Mouse (Mus musculus) midbrain, embryonic 16.5 days (tissue): ENCODE results near the gene Sdf4. TPM values are rescaled to one million over a fixed set of nuclear protein-coding genes. Genes with fewer than 3 reads are reported as not detected.
A peak's percentile ranks its signal among the peaks of the same experiment; 100 is the strongest.

Experiments
- ATAC-seq: fragments of 200-750 bp; cut with Nextera tagmentation; 2 replicates; pipeline ENCODE4 v1.8.0; 2017; ENCODE audit warnings: moderate TSS enrichment
- H3K27ac ChIP-seq: fragments of 300-500 bp; sonication (generic); 2 replicates; pipeline ENCODE4 v1.5.1; 2014; ENCODE audit warnings: mild to moderate bottlenecking, low read length, mixed read lengths
- H3K27me3 ChIP-seq: fragments of 300-500 bp; sonication (generic); 2 replicates; pipeline ENCODE4 v1.6.1; 2014; ENCODE audit warnings: low read depth, low read length, mixed read lengths; ENCODE audit not compliant: control insufficient read depth, insufficient read depth
- H3K36me3 ChIP-seq: fragments of 300-500 bp; sonication (generic); 2 replicates; pipeline ENCODE4 v1.6.1; 2014; ENCODE audit warnings: mild to moderate bottlenecking, low read length, moderate library complexity, mixed read lengths; ENCODE audit not compliant: control insufficient read depth, insufficient read depth
- H3K4me1 ChIP-seq: fragments of 300-500 bp; sonication (generic); 2 replicates; pipeline ENCODE4 v1.6.1; 2014; ENCODE audit warnings: mild to moderate bottlenecking, low read length, mixed read lengths; ENCODE audit not compliant: control insufficient read depth, insufficient read depth
- H3K4me2 ChIP-seq: fragments of 300-500 bp; sonication (generic); 2 replicates; pipeline ENCODE4 v1.6.1; 2014; ENCODE audit warnings: mild to moderate bottlenecking, low read length, mixed read lengths
- H3K4me3 ChIP-seq: fragments of 300-500 bp; sonication (generic); 2 replicates; pipeline ENCODE4 v1.5.1; 2014; ENCODE audit warnings: low read depth, mild to moderate bottlenecking, low read length, moderate library complexity, mixed read lengths
- H3K9ac ChIP-seq: fragments of 300-500 bp; sonication (generic); 2 replicates; pipeline ENCODE4 v1.6.1; 2014; ENCODE audit warnings: low read depth, low read length, mixed read lengths
- H3K9me3 ChIP-seq: fragments of 300-500 bp; sonication (generic); replicated peaks from 2 replicates; pipeline ENCODE4 v1.6.1; 2014; ENCODE audit warnings: mild to moderate bottlenecking, low read length, mixed read lengths; ENCODE audit not compliant: control insufficient read depth, poor library complexity, severe bottlenecking
- WGBS: fragments of 180-500 bp; shearing (Covaris S2); extraction: QIAGEN DNeasy Blood & Tissue Kit; methylation state at CpG from one replicate; pipeline ENCODE4 v1.1.7; 2014; 5-methylcytosine and 5-hydroxymethylcytosine counted together
- polyA plus RNA-seq: library from polyadenylated mRNA; unstranded; fragments of >200 nt; fragmentation: Nextera tagmentation; extraction: Ambion mirVana; gene quantifications from 2 replicates; pipeline ENCODE4 v1.2.1, GENCODE M21; 2015

Gene Sdf4
- polyA plus RNA-seq, 1 experiment from 2014 or later = 114 TPM

DNA sequence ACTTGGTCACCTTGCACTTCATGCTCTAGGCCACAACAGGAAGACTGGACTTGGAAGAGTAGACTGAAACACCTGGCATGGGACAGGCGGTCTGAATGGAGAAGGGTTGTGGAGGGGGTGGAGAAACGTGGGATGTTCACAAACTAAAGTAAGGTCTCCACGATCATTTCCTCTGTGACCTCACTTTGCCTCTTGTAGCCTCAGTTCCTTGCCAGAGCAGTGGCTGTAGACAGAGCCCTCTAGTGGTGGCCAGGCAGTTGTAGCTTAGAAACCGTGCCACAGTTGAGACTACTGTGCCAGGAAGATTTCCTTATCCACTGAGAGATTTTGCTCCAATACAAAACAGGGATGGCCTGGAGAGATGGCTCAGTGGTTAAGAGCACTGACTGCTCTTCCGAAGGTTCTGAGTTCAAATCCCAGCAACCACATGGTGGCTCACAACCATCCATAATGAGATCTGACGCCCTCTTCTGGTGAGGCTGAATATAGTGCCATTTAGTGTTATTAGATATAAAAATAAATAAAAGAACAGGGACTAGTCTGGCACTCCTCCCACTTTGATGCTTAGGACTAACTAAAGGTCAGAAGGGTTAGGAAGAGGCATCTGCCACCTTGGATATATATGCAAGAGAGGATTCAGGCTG lies 40.9 kb downstream of the Sdf4 start:
- 46% methylated on average over 6 of the region's 6 CpGs for WGBS
- Histone ChIP-seq H3K4me2 (no peak overlapping the region), H3K4me3 (no peak overlapping the region), H3K27me3 (peaks cover 21% of the 10 kb centered on the region), H3K4me1 (peaks cover 29% of the 10 kb centered on the region), H3K36me3 (no peaks in the 10 kb centered on the region), H3K9me3 (no peaks in the 10 kb centered on the region), H3K9ac (no peak overlapping the region), H3K27ac (no peak overlapping the region)
- ATAC-seq = no peak

DNA sequence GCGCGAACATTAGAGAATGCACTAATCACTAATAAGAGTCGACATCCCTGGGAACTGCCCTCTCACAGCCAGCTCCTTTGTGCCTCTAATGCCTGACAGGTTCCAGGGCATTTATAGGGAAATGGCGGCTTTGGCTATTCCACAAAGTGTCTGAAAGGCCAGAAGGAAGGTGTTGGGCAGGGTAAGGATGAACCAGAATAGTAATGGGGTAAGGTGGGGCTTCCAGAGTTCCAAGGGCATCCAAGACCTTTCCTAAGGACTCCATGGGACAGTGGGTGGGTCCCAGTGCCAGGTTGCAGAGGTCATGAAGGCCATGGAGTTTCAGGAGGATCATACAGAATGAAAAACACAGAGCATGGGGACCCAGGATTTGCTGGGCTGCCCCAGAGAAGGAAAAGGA lies 41.6 kb downstream of the Sdf4 start:
- H3K4me3 ChIP-seq = no peak overlapping the region
- 47% methylated on average over 4 of the region's 4 CpGs for WGBS
- H3K4me1 ChIP-seq = peaks cover 29% of the 10 kb centered on the region
- H3K36me3 ChIP-seq = no peaks in the 10 kb centered on the region
- H3K27me3 ChIP-seq = peaks cover 21% of the 10 kb centered on the region
- H3K9ac ChIP-seq = no peak overlapping the region
- no peak for ATAC-seq
- H3K27ac ChIP-seq = no peak overlapping the region
- no peak overlapping the region for H3K4me2 ChIP-seq
- H3K9me3 ChIP-seq = no peaks in the 10 kb centered on the region

DNA sequence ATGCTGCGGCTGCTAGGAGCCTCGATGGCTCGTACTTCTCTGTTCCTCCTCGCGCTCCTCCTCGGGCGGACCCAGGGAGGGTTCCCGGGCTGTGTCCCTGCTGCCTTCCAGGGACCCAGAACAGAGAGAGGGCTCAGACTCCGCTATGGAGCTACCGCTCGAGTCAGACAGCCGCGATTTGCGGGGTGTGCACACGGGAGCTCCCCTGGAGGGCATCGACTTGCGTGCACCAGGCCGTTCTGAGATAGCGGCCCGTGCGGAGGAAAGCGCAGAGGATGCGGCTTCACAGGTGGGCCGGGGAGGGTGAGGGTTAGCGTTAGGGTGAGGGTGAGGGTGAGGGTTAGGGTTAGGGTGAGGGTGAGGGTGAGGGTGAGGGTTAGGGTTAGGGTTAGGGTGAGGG lies 42.2 kb downstream of the Sdf4 start:
- 6% methylated on average over 25 of the region's 25 CpGs for WGBS
- no peak overlapping the region for H3K27ac ChIP-seq
- ATAC-seq = no peak

DNA sequence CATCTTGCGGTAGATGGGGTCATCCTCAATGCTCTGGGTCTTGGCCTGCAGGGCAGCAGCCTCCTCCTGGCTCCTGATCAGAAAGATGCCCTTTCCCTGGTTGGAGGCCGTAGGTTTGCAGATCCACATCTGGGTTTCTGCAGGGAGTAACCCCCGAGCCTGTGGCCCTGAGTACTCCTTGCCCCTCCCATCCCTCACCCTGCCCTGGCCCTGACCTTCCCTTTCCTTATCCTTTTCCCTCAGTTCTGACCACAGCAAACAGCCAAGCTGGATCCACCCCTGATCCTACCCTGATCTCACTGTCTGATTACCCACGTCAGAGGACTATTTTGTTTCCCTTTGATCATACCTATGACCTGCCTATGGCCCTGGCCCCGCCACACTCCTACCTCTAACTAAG lies 52.1 kb downstream of the Sdf4 start:
- ATAC-seq = no peak
- Histone ChIP-seq H3K27me3 (no peaks in the 10 kb centered on the region), H3K4me1 (no peaks in the 10 kb centered on the region), H3K36me3 (no peaks in the 10 kb centered on the region), H3K9ac (no peak overlapping the region), H3K9me3 (no peaks in the 10 kb centered on the region), H3K4me2 (no peak overlapping the region), H3K4me3 (no peak overlapping the region), H3K27ac (no peak overlapping the region)
- WGBS = 86% methylated on average over 5 of the region's 5 CpGs

More for the DNA sequence above, 42.2 kb downstream of the Sdf4 start:
- peaks cover 21% of the 10 kb centered on the region for H3K27me3 ChIP-seq
- H3K4me2 ChIP-seq = peak overlapping the region; percentile 54
- peak overlapping the region; percentile 41 for H3K9ac ChIP-seq
- H3K9me3 ChIP-seq = no peaks in the 10 kb centered on the region
- peaks cover 29% of the 10 kb centered on the region for H3K4me1 ChIP-seq
- peak overlapping the region; percentile 24 for H3K4me3 ChIP-seq
- H3K36me3 ChIP-seq = no peaks in the 10 kb centered on the region

DNA sequence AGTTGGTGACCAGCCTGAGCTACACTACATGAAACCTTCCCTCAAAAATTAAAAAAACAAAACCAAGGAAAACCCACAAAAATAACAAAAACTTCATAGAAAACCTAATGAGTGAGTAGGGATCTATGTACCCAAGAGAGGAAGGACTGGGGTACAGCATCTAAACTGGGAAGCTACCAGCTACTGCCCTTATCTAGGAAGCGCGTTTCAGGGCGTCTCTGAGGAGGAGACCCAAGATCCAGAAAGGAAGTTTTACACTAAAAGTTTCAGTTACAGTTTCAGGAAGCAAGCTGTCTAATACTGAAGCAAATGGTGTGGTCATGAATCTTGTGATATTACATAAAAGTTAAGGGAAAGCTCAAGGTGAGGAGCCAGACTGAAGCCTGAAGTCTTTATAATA lies 57.1 kb downstream of the Sdf4 start:
- ATAC-seq = no peak
- WGBS = 91% methylated on average over 3 of the region's 3 CpGs

DNA sequence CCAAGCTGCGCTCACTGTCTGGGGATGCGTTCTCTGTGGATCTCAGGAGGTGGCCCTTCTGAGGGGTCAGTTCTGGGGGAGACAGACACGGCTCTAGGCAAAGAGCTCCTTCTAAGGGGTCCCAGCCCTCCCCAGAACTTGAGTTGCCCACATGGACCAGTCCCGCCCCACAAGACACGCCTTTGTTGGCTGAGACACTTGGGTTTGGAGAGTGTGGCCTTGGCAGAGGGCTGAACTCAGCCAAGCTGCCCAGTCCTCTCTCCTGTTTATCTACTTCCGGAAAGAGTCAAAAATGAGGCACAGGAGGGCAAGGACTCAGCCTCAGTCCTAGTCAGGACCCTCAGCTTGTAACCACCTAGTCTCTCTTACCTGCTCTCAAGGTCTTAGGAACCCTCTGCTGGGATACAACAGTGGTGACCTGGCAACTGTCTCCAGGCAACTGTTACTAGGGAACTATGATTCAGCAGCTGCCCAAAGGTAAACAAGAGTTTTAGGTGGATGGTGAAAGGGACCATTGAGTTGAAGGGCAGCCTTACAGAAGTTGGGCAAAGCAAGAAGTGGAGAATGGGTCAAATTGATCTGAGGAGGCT lies 57.8 kb downstream of the Sdf4 start:
- 75% methylated on average over 6 of the region's 6 CpGs for WGBS
- no peaks in the 10 kb centered on the region for H3K36me3 ChIP-seq
- no peak overlapping the region for H3K9ac ChIP-seq
- no peak for ATAC-seq
- H3K27me3 ChIP-seq = no peaks in the 10 kb centered on the region
- H3K4me2 ChIP-seq = no peak overlapping the region
- H3K27ac ChIP-seq = no peak overlapping the region
- no peak overlapping the region for H3K4me3 ChIP-seq
- H3K9me3 ChIP-seq = no peaks in the 10 kb centered on the region
- H3K4me1 ChIP-seq = no peaks in the 10 kb centered on the region

More for the DNA sequence above, 57.1 kb downstream of the Sdf4 start:
- Histone ChIP-seq H3K4me1 (no peaks in the 10 kb centered on the region), H3K36me3 (no peaks in the 10 kb centered on the region), H3K27me3 (no peaks in the 10 kb centered on the region), H3K4me2 (no peak overlapping the region), H3K27ac (no peak overlapping the region), H3K9me3 (no peaks in the 10 kb centered on the region), H3K4me3 (no peak overlapping the region), H3K9ac (no peak overlapping the region)

DNA sequence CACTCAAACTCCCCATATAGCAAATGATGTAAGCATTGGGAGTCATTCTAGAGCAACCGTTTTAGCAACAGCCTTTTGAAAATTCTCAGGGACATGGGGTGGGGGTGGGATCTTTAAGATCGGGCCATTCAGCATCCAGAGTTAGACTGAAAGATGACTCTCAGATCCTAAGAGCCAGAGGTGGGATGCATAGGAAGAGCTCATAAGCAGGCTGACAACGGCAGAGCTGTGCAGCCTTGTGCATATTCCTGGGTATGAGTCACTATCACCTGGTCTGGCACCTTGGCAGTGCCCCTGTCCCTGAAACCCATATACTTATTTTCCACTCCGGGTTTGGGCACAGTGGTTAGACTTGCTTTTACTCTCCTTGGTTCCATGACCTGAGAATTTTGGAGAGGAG lies 60.4 kb downstream of the Sdf4 start:
- no peak for ATAC-seq

DNA sequence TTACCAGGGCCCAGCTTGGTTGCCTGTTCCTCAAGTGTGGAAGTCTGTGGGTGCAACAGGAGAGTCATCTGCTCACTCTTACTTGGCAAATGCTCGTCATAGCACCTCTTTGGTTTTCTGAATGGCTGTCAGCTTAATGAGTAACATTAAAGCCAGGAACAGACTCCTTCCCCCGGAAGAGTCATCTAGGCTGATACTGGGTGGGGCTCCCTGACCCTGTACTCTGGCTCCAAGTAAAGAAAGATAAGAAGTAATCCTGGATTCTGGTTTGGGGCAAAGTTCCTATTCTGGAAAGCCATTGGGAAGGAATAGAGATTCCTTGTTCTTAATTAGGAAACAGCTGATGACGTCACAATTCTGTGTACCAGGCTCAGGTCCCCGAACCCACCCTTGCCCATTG lies 61.5 kb downstream of the Sdf4 start:
- no peaks in the 10 kb centered on the region for H3K27me3 ChIP-seq
- WGBS = 84% methylated on average over 4 of the region's 4 CpGs
- no peak for ATAC-seq

More for the DNA sequence above, 60.4 kb downstream of the Sdf4 start:
- H3K4me2 ChIP-seq = no peak overlapping the region
- no peaks in the 10 kb centered on the region for H3K4me1 ChIP-seq
- H3K27ac ChIP-seq = no peak overlapping the region
- H3K9me3 ChIP-seq = no peaks in the 10 kb centered on the region
- H3K9ac ChIP-seq = no peak overlapping the region
- H3K27me3 ChIP-seq = no peaks in the 10 kb centered on the region
- 82% methylated on average over 4 of the region's 4 CpGs for WGBS
- no peak overlapping the region for H3K4me3 ChIP-seq
- no peaks in the 10 kb centered on the region for H3K36me3 ChIP-seq

DNA sequence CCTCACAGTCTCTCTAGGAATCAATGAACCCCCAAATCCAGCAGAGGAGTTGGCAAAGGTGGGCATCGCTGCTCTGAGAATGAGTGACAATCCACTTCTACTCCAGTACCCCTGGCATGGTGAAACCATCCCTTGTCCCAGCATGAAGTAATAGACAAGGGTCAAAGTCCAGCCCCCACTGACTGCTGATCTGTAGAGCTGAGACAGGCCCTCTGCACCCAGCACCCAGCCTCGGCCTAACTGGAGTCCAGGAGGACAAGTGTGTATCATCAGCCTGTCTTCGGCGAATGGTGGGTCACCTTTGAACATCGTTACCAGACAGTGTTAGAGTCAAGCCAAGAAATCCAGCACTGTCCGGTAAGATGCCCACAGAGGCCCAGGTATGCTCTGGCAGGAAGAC lies 61.9 kb downstream of the Sdf4 start:
- ATAC-seq = no peak
- Histone ChIP-seq H3K4me1 (no peaks in the 10 kb centered on the region), H3K4me2 (no peak overlapping the region), H3K9me3 (no peaks in the 10 kb centered on the region), H3K27me3 (no peaks in the 10 kb centered on the region), H3K36me3 (no peaks in the 10 kb centered on the region), H3K27ac (no peak overlapping the region), H3K9ac (no peak overlapping the region), H3K4me3 (no peak overlapping the region)
- 92% methylated on average over 6 of the region's 6 CpGs for WGBS

More for the DNA sequence above, 61.5 kb downstream of the Sdf4 start:
- Histone ChIP-seq H3K36me3 (no peaks in the 10 kb centered on the region), H3K4me2 (no peak overlapping the region), H3K27ac (no peak overlapping the region), H3K9ac (no peak overlapping the region), H3K4me3 (no peak overlapping the region), H3K4me1 (no peaks in the 10 kb centered on the region), H3K9me3 (no peaks in the 10 kb centered on the region)
